ENCODE assay signal across 12 mouse cellular contexts in genomic region chr4:154570451-154570881, GRCm38 (mm10).
DNase-seq lines count a peak whose midpoint lies in the region; ATAC-seq lines count a peak whose summit lies in the region.
"Had no signal": no experiment of that assay in that cellular context is flagged by ENCODE, and none has a peak within 500 bp of the region (broad histone marks: within the 10 kb centered on the region; RNA-seq: fewer than 3 reads in every experiment).

No protein-coding gene starts in this region.

- H3K36me3 ChIP-seq in hindbrain, embryonic 10.5 days, result no peaks in the 10 kb centered on the region
- no peaks in the 10 kb centered on the region for H3K36me3 ChIP-seq in hindbrain, embryonic 16.5 days (ENCODE audit: control insufficient read depth, insufficient read depth, low read length)
- H3K36me3 ChIP-seq in embryonic facial prominence, embryonic 14.5 days (ENCODE audit: control insufficient read depth, insufficient read depth, low read length), result no peaks in the 10 kb centered on the region
- H3K36me3 ChIP-seq in neural tube, embryonic 12.5 days, result no peaks in the 10 kb centered on the region
- H3K36me3 ChIP-seq: lung, embryonic 15.5 days had no signal

- peak overlapping the region; percentile 76 for H3K27ac ChIP-seq in hindbrain, embryonic 10.5 days
- no peak overlapping the region for H3K27ac ChIP-seq in hindbrain, embryonic 16.5 days (ENCODE audit: low read depth, low read length)
- H3K27ac ChIP-seq in embryonic facial prominence, embryonic 14.5 days (replicated peaks; ENCODE audit: low read depth, low read length), result no peak overlapping the region
- H3K27ac ChIP-seq in neural tube, embryonic 12.5 days, result no peak overlapping the region
- H3K27ac ChIP-seq: lung, embryonic 15.5 days had no signal

- ATAC-seq in hindbrain, embryonic 16.5 days, result no peak
- no peak for ATAC-seq in embryonic facial prominence, embryonic 14.5 days (ENCODE audit: low read depth)
- ATAC-seq in neural tube, embryonic 12.5 days (ENCODE audit: low FRiP score, low read depth), result peak; percentile 18; the same call in 1 of the 2 replicates

- H3K4me1 ChIP-seq in hindbrain, embryonic 10.5 days (replicated peaks), result peaks cover 89% of the 10 kb centered on the region
- no peaks in the 10 kb centered on the region; the same call in 1 of the 2 replicates for H3K4me1 ChIP-seq in hindbrain, embryonic 16.5 days (ENCODE audit: control insufficient read depth, insufficient read depth, low read depth, low read length)
- H3K4me1 ChIP-seq in embryonic facial prominence, embryonic 14.5 days (ENCODE audit: control insufficient read depth, insufficient read depth, low read length), result peaks cover 37% of the 10 kb centered on the region
- H3K4me1 ChIP-seq in neural tube, embryonic 12.5 days, result peaks cover 55% of the 10 kb centered on the region

- peaks cover 64% of the 10 kb centered on the region for H3K27me3 ChIP-seq in hindbrain, embryonic 10.5 days (ENCODE audit: insufficient read depth, poor library complexity, severe bottlenecking)
- no peaks in the 10 kb centered on the region for H3K27me3 ChIP-seq in hindbrain, embryonic 16.5 days (replicated peaks; ENCODE audit: control insufficient read depth, insufficient read depth, low read length)
- H3K27me3 ChIP-seq in embryonic facial prominence, embryonic 14.5 days (replicated peaks; ENCODE audit: control insufficient read depth, insufficient read depth, low read length), result peaks cover 15% of the 10 kb centered on the region
- peaks cover 2% of the 10 kb centered on the region; the same call in 1 of the 2 replicates for H3K27me3 ChIP-seq in neural tube, embryonic 12.5 days (replicated peaks)

- no peak overlapping the region for H3K4me2 ChIP-seq in hindbrain, embryonic 16.5 days (ENCODE audit: low read length)
- H3K4me2 ChIP-seq in embryonic facial prominence, embryonic 14.5 days (ENCODE audit: low read depth, low read length), result no peak overlapping the region
- H3K4me2 ChIP-seq in neural tube, embryonic 12.5 days (replicated peaks), result no peak overlapping the region
- H3K4me2 ChIP-seq: heart, embryonic 11.5 days; lung, embryonic 15.5 days had no signal

- no peaks in the 10 kb centered on the region for H3K9me3 ChIP-seq in hindbrain, embryonic 10.5 days
- H3K9me3 ChIP-seq in hindbrain, embryonic 16.5 days (ENCODE audit: control insufficient read depth, low read length), result no peaks in the 10 kb centered on the region
- H3K9me3 ChIP-seq in embryonic facial prominence, embryonic 14.5 days (ENCODE audit: control insufficient read depth, low read length), result no peaks in the 10 kb centered on the region
- no peaks in the 10 kb centered on the region for H3K9me3 ChIP-seq in neural tube, embryonic 12.5 days
- H3K9me3 ChIP-seq: lung, embryonic 15.5 days had no signal

- H3K9ac ChIP-seq in hindbrain, embryonic 16.5 days (ENCODE audit: low read depth, low read length), result no peak overlapping the region
- H3K9ac ChIP-seq in embryonic facial prominence, embryonic 14.5 days (ENCODE audit: low read depth, low read length), result peak overlapping the region; percentile 11; the same call in 1 of the 2 replicates
- H3K9ac ChIP-seq in neural tube, embryonic 12.5 days, result no peak overlapping the region
- H3K9ac ChIP-seq: lung, embryonic 15.5 days had no signal

- 15% methylated on average over 10 of the region's 10 CpGs for WGBS in hindbrain, embryonic 10.5 days
- 22% methylated on average over 10 of the region's 10 CpGs for WGBS in hindbrain, embryonic 16.5 days
- WGBS in embryonic facial prominence, embryonic 14.5 days, result 20% methylated on average over 10 of the region's 10 CpGs
- 5% methylated on average over 10 of the region's 10 CpGs for WGBS in neural tube, embryonic 12.5 days

- DNase-seq in hindbrain, embryonic 10.5 days (ENCODE audit: low spot score), result peak; percentile 34
- DNase-seq in embryonic facial prominence, embryonic 14.5 days (ENCODE audit: low spot score), result no peak
- DNase-seq in kidney, postnatal 10 days, result peak; percentile 43
- DNase-seq in frontal cortex, postnatal 14 days (ENCODE audit: low spot score in 2 of 2), result no peak
- no peak for DNase-seq in layer of hippocampus, postnatal 14 days (ENCODE audit: low spot score in 2 of 2)
- no peak for DNase-seq in spleen, postnatal 10 days (ENCODE audit: low spot score in 2 of 2)
- DNase-seq: B cell, adult 2 months had no signal

- H3K4me3 ChIP-seq in hindbrain, embryonic 10.5 days, result no peak overlapping the region
- no peak overlapping the region for H3K4me3 ChIP-seq in hindbrain, embryonic 16.5 days (ENCODE audit: low read length)
- H3K4me3 ChIP-seq in embryonic facial prominence, embryonic 14.5 days (ENCODE audit: low read depth, low read length), result no peak overlapping the region
- H3K4me3 ChIP-seq in neural tube, embryonic 12.5 days, result no peak overlapping the region
- H3K4me3 ChIP-seq: erythroblast, embryonic 14.5 days; lung, embryonic 15.5 days had no signal

Comparison
In these comparisons a context has a peak if more than half of its experiments do, and no peak if none do; other contexts are left out.
1. DNase-seq: peak in hindbrain, embryonic 10.5 days (single experiment) and kidney, postnatal 10 days (single experiment); none in embryonic facial prominence, embryonic 14.5 days (single experiment), frontal cortex, postnatal 14 days (0 of 2), layer of hippocampus, postnatal 14 days (0 of 2) and spleen, postnatal 10 days (0 of 2).